9 mouse cellular contexts compared by ENCODE assay signal in genomic region chr5:135807263-135807637, GRCm38 (mm10). TPM values are rescaled to one million over a fixed set of nuclear protein-coding genes. Genes with fewer than 3 reads are reported as not detected.
DNase-seq lines count a peak whose midpoint lies in the region; ATAC-seq and TF ChIP-seq lines count a peak whose summit lies in the region.
"Had no signal": no experiment of that assay in that cellular context is flagged by ENCODE, and none has a peak within 500 bp of the region (broad histone marks: within the 10 kb centered on the region; RNA-seq: fewer than 3 reads in every experiment).

No protein-coding gene starts in this region.

- peaks cover 6% of the 10 kb centered on the region; the same call in 1 of the 2 replicates for H3K27me3 ChIP-seq in forebrain, embryonic 10.5 days (ENCODE audit: poor library complexity, severe bottlenecking)
- H3K27me3 ChIP-seq in lung, postnatal 0 days (replicated peaks; ENCODE audit: insufficient read depth, low read length), result no peaks in the 10 kb centered on the region

- intact Hi-C loops in left cerebral cortex, postnatal 36 days (cut with DNase I), result loop anchor here (2.0 kb wide), 1 partner anchor 40 kb away; no protein-coding TSS in a partner anchor

- H3K4me1 ChIP-seq in forebrain, embryonic 10.5 days, result peaks cover 11% of the 10 kb centered on the region
- no peaks in the 10 kb centered on the region for H3K4me1 ChIP-seq in lung, postnatal 0 days (ENCODE audit: insufficient read depth, low read depth, low read length)

- H3K9ac ChIP-seq in lung, postnatal 0 days (replicated peaks; ENCODE audit: low read depth), result no peak overlapping the region
- H3K9ac ChIP-seq: liver, embryonic 12.5 days had no signal

- no peak overlapping the region for H3K27ac ChIP-seq in forebrain, embryonic 10.5 days
- H3K27ac ChIP-seq in lung, postnatal 0 days (ENCODE audit: low read length), result no peak overlapping the region
- H3K27ac ChIP-seq: liver, embryonic 12.5 days had no signal

- DNase-seq in cerebellum, adult 11 months, result peak; percentile 59
- DNase-seq in cerebellum, postnatal 4 days (ENCODE audit: low spot score in 2 of 2), result no peak
- DNase-seq in MN1 (ENCODE audit: low spot score), result peak; percentile 89
- no peak for DNase-seq in forebrain, embryonic 10.5 days (ENCODE audit: extremely low spot score, low spot score)
- DNase-seq in left cerebral cortex, postnatal 36 days (ENCODE audit: low spot score in 2 of 2), result peak; percentile 40 to 54
- no peak for DNase-seq in ovary, postnatal 36 days (ENCODE audit: low spot score)
- DNase-seq in lung, postnatal 0 days (ENCODE audit: low spot score), result no peak
- DNase-seq in kidney, postnatal 10 days, result no peak

- no peak for ATAC-seq in lung, postnatal 0 days

- H3K4me3 ChIP-seq in forebrain, embryonic 10.5 days, result peak overlapping the region; percentile 49
- no peak overlapping the region for H3K4me3 ChIP-seq in lung, postnatal 0 days (ENCODE audit: low read depth, low read length)
- H3K4me3 ChIP-seq: liver, embryonic 12.5 days had no signal

- no peaks in the 10 kb centered on the region for H3K9me3 ChIP-seq in forebrain, embryonic 10.5 days
- no peaks in the 10 kb centered on the region for H3K9me3 ChIP-seq in lung, postnatal 0 days (ENCODE audit: low read length)
- H3K9me3 ChIP-seq: liver, embryonic 12.5 days had no signal

- no peak for TF ChIP-seq CTCF in lung, postnatal 0 days (IDR thresholded peaks at IDR 0.05)

- 50% methylated on average over 3 of the region's 3 CpGs for WGBS in forebrain, embryonic 10.5 days
- WGBS in lung, postnatal 0 days, result 33% methylated on average over 3 of the region's 3 CpGs

- H3K36me3 ChIP-seq in forebrain, embryonic 10.5 days (replicated peaks), result no peaks in the 10 kb centered on the region
- H3K36me3 ChIP-seq in lung, postnatal 0 days (ENCODE audit: insufficient read depth, low read length), result no peaks in the 10 kb centered on the region
- H3K36me3 ChIP-seq: liver, embryonic 12.5 days had no signal

- no peak for TF ChIP-seq EP300 in lung, postnatal 0 days (IDR thresholded peaks at IDR 0.05)

- no peak overlapping the region for H3K4me2 ChIP-seq in lung, postnatal 0 days (replicated peaks; ENCODE audit: low read depth, low read length)
- H3K4me2 ChIP-seq: liver, embryonic 12.5 days had no signal

RNA-seq across cellular contexts. Expression of gene Srrm3, which starts 0.6 kb away (rescaled TPM):
- 2.9 and 4.2 TPM in 2 replicates for polyA plus RNA-seq in forebrain, embryonic 10.5 days (2016; fragmentation: Nextera tagmentation; extraction: Ambion mirVana)
- total RNA-seq in left cerebral cortex, postnatal 36 days (2021), result 100 to 1,000 TPM in 1 of 2 experiments, 10 to 100 TPM in 1; 65.0 to 119 TPM
- polyA plus RNA-seq in lung, postnatal 0 days (2015; fragmentation: Nextera tagmentation; extraction: Ambion mirVana), result 0.05 TPM in 1 of 2 replicates, not detected in the other
- polyA plus RNA-seq: liver, embryonic 12.5 days had no signal

RNA-seq across cellular contexts. Expression of gene Mdh2, which starts 29.0 kb away (rescaled TPM):
- polyA plus RNA-seq in forebrain, embryonic 10.5 days (2016; fragmentation: Nextera tagmentation; extraction: Ambion mirVana), result 573 and 579 TPM in 2 replicates
- 100 to 1,000 TPM; 374 to 435 TPM for total RNA-seq in left cerebral cortex, postnatal 36 days (2021)
- 281 and 302 TPM in 2 replicates for polyA plus RNA-seq in lung, postnatal 0 days (2015; fragmentation: Nextera tagmentation; extraction: Ambion mirVana)

RNA-seq across cellular contexts. Expression of gene Styxl1, which starts 29.1 kb away (rescaled TPM):
- 0.25 TPM in 1 of 2 replicates, not detected in the other for polyA plus RNA-seq in forebrain, embryonic 10.5 days (2016; fragmentation: Nextera tagmentation; extraction: Ambion mirVana)
- total RNA-seq in left cerebral cortex, postnatal 36 days (2021), result not detected
- 1.7 TPM in 2 replicates for polyA plus RNA-seq in lung, postnatal 0 days (2015; fragmentation: Nextera tagmentation; extraction: Ambion mirVana)
- polyA plus RNA-seq: liver, embryonic 12.5 days had no signal

Comparison
In these comparisons a context has a peak if more than half of its experiments do, and no peak if none do; other contexts are left out.
1. DNase-seq: peak in cerebellum, adult 11 months (single experiment), MN1 (single experiment) and left cerebral cortex, postnatal 36 days (2 of 2); none in cerebellum, postnatal 4 days (0 of 2), forebrain, embryonic 10.5 days (single experiment), ovary, postnatal 36 days (single experiment), lung, postnatal 0 days (single experiment) and kidney, postnatal 10 days (single experiment).